Mouse (Mus musculus) bone marrow macrophage, adult 2 months (primary cell): ENCODE results near the gene Trip4. TPM values are rescaled to one million over a fixed set of nuclear protein-coding genes. Genes with fewer than 3 reads are reported as not detected.

ENCODE experiments used
- H3K27ac ChIP-seq: 2 replicates; pipeline ENCODE4 v1.5.1; 2012; ENCODE audit warnings: low read depth, low read length; ENCODE audit not compliant: insufficient read depth
- H3K4me1 ChIP-seq: 2 replicates; pipeline ENCODE4 v1.6.1; 2012; ENCODE audit warnings: low read length; ENCODE audit not compliant: control insufficient read depth, insufficient read depth
- H3K4me3 ChIP-seq: 2 replicates; pipeline ENCODE4 v1.5.1; 2012; ENCODE audit warnings: mild to moderate bottlenecking, low read length, moderate library complexity; ENCODE audit not compliant: insufficient read depth
- CTCF ChIP-seq: IDR thresholded peaks from 2 replicates; pipeline ENCODE4 v1.5.1; 2012; ENCODE audit warnings: low read depth, mild to moderate bottlenecking, low read length, moderate library complexity
- POLR2A ChIP-seq: IDR thresholded peaks from 2 replicates; pipeline ENCODE4 v1.6.1; 2012; ENCODE audit warnings: mild to moderate bottlenecking, low read depth, low read length, borderline replicate concordance
- polyA plus RNA-seq: library from polyadenylated mRNA; stranded (reverse); fragments of >200 nt; gene quantifications from 2 replicates; pipeline ENCODE4 v1.2.4, GENCODE M21; 2012; ENCODE audit not compliant: missing spikeins, insufficient read depth, insufficient read length

Gene Trip4
- polyA plus RNA-seq, 1 experiment: 20.2 TPM

DNA sequence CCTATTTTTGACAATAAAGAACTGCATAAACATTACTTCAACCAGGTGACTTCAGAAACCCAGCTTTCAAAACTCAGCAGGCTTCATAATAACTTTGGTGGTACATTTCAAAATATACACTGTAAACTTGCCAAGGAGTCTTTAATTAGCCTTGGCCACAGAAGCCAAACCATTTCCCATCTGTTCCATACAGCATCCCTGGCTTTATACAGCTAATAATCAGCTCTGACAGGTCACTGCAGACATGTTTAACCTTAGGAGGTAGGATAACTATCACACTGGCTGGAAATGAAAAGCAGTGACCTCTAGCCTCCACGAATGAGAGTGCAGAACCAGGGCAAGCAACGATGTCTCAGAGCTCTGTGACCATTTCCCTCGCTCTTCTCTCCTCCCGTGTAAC is 108.8 kb downstream of the Trip4 start:
- Histone ChIP-seq H3K4me3 (no peak overlapping the region), H3K27ac (no peak overlapping the region), H3K4me1 (no peaks in the 10 kb centered on the region)
- TF ChIP-seq POLR2A: no peak
- TF ChIP-seq CTCF: no peak

DNA sequence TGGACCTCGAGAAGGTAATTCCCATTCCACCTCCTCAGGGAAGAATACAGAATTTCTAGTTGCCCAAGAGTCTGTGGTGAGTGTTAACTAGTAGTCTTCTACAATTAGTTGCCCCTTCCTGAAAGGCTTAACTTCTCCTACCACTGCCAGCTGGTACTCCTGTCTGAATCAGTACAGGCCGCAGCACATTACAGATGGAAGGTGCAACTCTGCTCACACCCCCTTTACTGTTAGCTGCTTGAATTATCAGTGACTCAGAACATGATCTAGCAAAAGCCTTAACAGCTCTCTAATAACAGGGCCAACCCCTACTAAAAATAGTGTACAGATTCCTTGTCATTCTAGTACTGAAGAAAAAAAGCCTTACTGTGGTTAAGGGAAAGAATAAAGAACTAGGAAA is 112.9 kb downstream of the Trip4 start:
- Histone ChIP-seq H3K4me3 (no peak overlapping the region), H3K27ac (no peak overlapping the region), H3K4me1 (peaks cover 12% of the 10 kb centered on the region)
- TF ChIP-seq POLR2A (no peak), CTCF (no peak)

DNA sequence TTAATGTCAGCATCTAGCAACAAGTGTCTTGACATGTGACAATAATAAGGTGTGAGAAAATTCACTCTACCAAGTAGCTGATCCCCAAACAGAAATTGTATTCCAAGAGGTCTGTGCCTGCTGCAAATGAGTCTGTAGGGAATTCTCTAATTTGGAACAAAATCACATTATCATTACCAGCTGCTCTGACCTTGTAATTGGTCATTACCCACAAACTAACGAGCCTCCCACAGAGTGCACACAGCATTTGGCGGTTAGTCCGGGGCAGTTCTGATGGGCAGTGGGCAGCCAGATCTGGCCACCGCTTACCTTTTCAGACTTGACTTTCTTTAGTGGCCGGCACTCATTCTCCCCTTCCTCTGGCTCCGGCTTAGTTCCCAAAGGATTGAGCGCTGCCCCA is 114.3 kb downstream of the Trip4 start:
- no peak for TF ChIP-seq CTCF
- no peak for TF ChIP-seq POLR2A
- Histone ChIP-seq H3K4me1 (peaks cover 21% of the 10 kb centered on the region), H3K27ac (no peak overlapping the region), H3K4me3 (no peak overlapping the region)

DNA sequence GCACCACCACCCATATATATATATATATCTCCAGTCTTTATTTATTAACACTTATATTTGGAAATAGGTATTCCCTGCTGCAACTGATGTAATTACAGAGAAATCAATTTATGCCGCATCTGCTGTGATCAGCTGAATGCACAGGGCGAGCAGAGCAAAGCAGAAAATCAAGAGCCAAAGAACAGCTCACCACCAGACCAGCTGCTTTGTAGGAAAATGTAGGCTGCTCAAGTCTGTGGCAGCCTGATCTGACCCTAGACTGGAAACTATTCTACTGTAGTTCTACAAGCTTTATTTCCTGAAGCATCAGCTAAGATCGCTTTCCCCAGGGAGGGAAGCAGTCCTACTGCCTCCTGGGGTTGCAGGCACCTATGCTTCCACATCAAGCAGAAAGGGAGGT is 115.1 kb downstream of the Trip4 start:
- TF ChIP-seq CTCF (no peak), POLR2A (no peak)
- Histone ChIP-seq H3K4me3 (no peak overlapping the region), H3K4me1 (peaks cover 21% of the 10 kb centered on the region), H3K27ac (no peak overlapping the region)

DNA sequence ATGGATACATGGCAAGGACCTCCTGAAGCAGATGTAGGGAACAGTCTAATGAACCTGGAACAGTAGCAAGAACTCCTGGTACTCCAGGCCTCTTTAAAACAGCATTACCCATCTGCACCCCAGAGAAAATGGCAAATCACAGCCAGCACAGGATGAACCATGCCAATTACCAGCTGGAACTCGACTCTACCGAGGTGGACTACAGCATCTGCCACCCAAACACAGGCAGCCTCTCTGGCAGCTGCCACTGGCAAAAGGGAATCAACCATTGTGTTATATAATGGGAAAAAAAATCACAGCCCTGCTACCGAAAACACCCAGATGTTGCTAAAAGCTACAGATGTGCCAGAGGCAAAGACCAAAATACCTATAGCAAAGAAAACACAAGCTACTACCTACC is 115.5 kb downstream of the Trip4 start:
- Histone ChIP-seq H3K4me3 (no peak overlapping the region), H3K4me1 (peaks cover 21% of the 10 kb centered on the region), H3K27ac (no peak overlapping the region)
- TF ChIP-seq CTCF (no peak), POLR2A (no peak)

DNA sequence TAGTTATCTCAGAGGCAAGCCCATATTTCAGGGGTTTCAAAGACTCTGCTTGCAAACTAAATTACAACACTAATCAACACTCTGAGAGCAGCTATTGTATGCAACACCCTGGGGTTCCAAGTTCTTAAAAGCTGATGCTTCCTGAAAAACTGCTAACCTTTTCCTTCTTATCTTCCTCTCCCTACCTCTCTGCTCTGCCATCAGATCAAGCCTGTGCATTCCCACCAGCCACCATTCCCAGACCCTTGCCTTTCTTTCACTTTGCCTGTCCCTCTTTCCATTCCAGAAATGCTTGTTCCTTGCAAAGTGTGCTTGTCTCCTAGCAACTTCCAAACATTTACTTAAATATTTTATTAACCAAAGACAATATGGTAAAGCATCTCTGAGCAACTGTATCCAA is 116.7 kb downstream of the Trip4 start:
- Histone ChIP-seq H3K4me1 (peaks cover 33% of the 10 kb centered on the region), H3K4me3 (no peak overlapping the region), H3K27ac (no peak overlapping the region)
- TF ChIP-seq CTCF (no peak), POLR2A (no peak)

DNA sequence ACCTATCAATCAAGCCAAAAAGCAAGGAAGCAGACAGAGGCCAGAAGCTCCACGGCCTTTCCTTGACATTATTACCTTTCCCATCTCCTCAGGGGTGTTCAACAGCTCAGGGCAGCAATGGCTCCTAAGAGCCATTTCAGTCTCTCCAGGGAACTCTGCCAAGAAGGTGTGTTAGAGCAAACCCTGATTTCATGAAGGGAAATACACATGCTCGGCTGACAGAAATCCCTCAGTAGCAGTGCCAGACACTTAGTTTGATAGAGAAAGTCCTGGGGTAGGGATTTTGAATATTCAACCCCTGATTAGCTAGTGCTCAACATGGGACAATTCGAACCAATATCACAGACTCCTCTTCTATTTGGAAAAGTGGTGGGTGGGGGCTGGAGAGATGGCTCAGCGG is 117.5 kb downstream of the Trip4 start:
- Histone ChIP-seq H3K4me1 (peaks cover 33% of the 10 kb centered on the region), H3K4me3 (no peak overlapping the region), H3K27ac (no peak overlapping the region)
- TF ChIP-seq POLR2A (no peak), CTCF (no peak)

DNA sequence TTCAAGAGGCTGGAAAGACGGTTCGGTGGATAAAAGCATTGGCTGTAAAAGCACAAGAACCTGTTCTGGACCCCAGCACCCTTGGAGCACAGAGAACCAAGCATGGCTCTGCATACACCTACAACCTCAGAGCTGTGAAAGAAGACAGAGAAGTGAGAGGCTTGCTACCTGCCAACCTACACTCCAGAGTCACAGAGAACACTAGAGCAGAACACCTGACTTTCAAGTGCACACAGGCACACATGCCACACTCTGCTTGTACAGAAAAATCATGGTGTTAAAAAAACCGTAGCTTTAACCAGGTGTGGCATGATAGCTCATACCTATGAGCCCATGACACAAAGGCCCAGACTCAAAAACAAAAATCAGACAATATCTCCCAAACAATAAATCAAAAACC is 118.8 kb downstream of the Trip4 start:
- TF ChIP-seq POLR2A: no peak
- no peak for TF ChIP-seq CTCF
- no peak overlapping the region for H3K4me3 ChIP-seq
- no peak overlapping the region for H3K27ac ChIP-seq
- H3K4me1 ChIP-seq: peaks cover 35% of the 10 kb centered on the region

DNA sequence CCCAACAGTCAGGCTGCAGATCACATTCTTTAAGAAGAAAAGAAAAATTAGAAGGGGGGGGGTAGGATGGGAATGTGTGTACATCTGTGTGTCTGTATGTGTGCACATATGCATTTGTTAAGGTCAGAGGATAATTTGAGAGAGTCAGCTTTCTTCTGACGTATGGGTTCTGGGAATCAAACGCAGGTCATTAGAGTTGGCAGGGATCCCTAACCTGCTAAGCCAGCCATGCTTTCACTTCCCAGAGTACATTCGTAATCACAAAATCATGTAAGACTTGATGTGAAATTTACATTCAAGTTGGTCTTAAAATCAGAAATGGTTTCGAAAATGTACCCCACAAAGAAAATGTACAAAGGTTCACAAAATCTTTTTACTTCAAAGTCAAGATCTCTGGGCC is 120.0 kb downstream of the Trip4 start:
- TF ChIP-seq CTCF (no peak), POLR2A (no peak)
- Histone ChIP-seq H3K27ac (no peak overlapping the region), H3K4me3 (no peak overlapping the region), H3K4me1 (peaks cover 35% of the 10 kb centered on the region)

DNA sequence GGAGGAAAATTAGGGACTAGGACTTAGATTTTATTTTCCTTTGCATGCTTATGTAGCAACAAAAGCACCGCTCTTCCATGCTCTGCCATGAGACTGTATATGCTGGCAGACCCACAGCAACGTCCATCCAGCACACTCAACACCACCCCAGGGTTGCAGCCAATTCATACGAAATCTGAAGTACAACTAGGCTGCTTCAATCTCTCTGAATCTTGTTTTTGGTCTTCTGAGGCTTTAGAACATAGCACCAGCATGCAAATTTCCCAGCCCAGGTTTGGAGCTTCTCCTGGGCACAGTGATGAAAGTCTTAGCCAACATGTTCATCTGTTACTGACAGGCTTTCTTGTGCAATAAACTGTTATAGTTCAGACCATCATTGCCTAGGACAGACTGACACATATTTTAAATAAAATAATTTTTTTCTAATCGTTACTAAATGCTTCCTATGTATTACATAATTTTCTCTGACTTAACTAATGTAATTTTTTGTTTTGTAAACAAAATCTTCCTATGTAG is 120.7 kb downstream of the Trip4 start:
- Histone ChIP-seq H3K4me1 (peaks cover 35% of the 10 kb centered on the region), H3K27ac (no peak overlapping the region), H3K4me3 (no peak overlapping the region)
- no peak for TF ChIP-seq CTCF
- no peak for TF ChIP-seq POLR2A
